Mouse (Mus musculus): Measurements from ENCODE around the gene She. TPM values are rescaled to one million over a fixed set of nuclear protein-coding genes. Genes with fewer than 3 reads are reported as not detected.

Gene She
- polyA plus RNA-seq (2014; fragmentation: Nextera tagmentation; extraction: Ambion mirVana), result 3.1 and 3.4 TPM in 2 replicates

DNA sequence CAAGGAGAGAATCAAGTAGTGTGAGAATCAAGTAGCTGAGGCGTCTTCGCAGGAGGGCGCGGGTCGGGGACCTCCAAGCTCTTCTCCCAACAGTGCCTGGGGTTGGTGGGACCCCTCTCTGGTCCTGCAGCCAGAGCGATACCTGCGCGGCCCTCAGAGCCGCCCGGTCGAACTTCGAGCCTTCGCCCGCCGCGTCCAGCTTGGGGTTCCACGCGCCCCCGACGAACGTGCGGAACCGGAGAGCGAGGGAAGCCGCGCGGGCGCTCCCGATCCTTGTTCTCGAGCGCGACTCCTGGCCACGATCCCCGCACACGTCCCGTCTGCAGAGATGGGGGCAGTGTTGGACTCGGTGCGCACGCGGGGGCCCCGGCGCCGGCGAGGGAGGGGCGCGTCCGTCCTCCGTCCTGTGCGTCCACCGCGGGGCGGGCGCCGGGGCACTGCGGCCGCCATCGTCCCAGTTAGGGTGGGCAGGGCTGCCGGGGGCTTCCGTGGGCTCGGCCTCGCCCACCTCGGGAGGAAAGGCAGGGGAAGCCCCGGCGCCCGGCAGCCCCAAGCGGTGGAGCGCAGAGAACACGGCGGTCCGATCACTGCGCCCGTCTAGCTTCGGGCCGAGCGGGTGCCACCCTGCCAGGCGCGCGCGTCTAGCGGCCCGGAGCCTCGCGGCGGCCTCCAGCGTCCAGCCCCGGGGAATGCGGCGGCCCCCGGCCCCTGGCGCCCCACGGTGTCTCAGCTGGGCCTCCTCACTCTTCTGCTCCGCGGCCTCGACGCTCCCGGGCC lies at the start of gene She:
TSS of gene She (plus strand) at position 556 of the 777 bp plus-strand sequence.
- WGBS, result 2% methylated on average over 96 of the region's 96 CpGs
- peak within 1 kb of the TSS; percentile 62 for H3K4me2 ChIP-seq (ENCODE audit: low read depth, severe bottlenecking)
- peaks cover 8% of the 10 kb centered on the region; the same call in 1 of the 2 replicates for H3K4me1 ChIP-seq (ENCODE audit: control insufficient read depth, insufficient read depth, low read length)
- H3K36me3 ChIP-seq (ENCODE audit: control insufficient read depth, insufficient read depth, low read length), result no peaks in the 10 kb centered on the region
- H3K27ac ChIP-seq (replicated peaks; ENCODE audit: low read depth, low read length), result no peak within 1 kb of the TSS
- peak within 1 kb of the TSS; percentile 49 for H3K9ac ChIP-seq (ENCODE audit: low read length)
- H3K27me3 ChIP-seq (ENCODE audit: control insufficient read depth, insufficient read depth, low read length), result peaks cover 47% of the 10 kb centered on the region
- ATAC-seq (ENCODE audit: insufficient number of reproducible peaks, low FRiP score, low TSS enrichment, low read depth), result no peak
- H3K4me3 ChIP-seq (ENCODE audit: low read depth, low read length), result peak within 1 kb of the TSS; percentile 43
- no peaks in the 10 kb centered on the region for H3K9me3 ChIP-seq (ENCODE audit: control insufficient read depth, low read length)
- peak; percentile 52 for DNase-seq (ENCODE audit: low spot score)

DNA sequence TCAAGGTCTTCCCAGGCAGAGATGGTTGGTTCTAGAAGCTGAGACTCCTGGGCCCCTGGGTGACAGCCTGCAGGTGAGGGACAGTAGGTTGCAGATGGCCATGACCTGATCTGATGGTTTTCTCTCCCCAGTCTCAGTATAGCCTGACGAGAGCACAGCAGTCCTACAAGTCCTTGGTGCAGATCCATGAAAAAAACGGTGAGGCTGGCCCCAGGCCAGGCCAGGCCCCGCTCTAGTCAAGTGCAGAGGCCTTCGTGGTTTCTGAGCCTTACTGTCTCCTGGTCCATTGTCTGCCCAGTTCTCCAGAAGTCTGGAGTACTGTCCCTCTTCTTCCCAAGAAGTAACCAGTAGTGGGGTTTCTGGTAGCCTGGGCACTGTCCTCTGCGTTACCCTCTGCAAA lies 49.5 kb upstream of the She start:
- Histone ChIP-seq H3K27me3 (ENCODE audit: control insufficient read depth, insufficient read depth, low read length) (no peaks in the 10 kb centered on the region), H3K9me3 (ENCODE audit: control insufficient read depth, low read length) (no peaks in the 10 kb centered on the region), H3K4me2 (ENCODE audit: low read depth, severe bottlenecking) (no peak overlapping the region), H3K36me3 (ENCODE audit: control insufficient read depth, insufficient read depth, low read length) (peaks cover 24% of the 10 kb centered on the region), H3K4me3 (ENCODE audit: low read depth, low read length) (no peak overlapping the region), H3K4me1 (ENCODE audit: control insufficient read depth, insufficient read depth, low read length) (peaks cover 4% of the 10 kb centered on the region; the same call in 1 of the 2 replicates), H3K27ac (replicated peaks; ENCODE audit: low read depth, low read length) (no peak overlapping the region), H3K9ac (ENCODE audit: low read length) (no peak overlapping the region)
- DNase-seq (ENCODE audit: low spot score) (no peak), ATAC-seq (ENCODE audit: insufficient number of reproducible peaks, low FRiP score, low TSS enrichment, low read depth) (no peak)
- 80% methylated on average over 5 of the region's 5 CpGs for WGBS

DNA sequence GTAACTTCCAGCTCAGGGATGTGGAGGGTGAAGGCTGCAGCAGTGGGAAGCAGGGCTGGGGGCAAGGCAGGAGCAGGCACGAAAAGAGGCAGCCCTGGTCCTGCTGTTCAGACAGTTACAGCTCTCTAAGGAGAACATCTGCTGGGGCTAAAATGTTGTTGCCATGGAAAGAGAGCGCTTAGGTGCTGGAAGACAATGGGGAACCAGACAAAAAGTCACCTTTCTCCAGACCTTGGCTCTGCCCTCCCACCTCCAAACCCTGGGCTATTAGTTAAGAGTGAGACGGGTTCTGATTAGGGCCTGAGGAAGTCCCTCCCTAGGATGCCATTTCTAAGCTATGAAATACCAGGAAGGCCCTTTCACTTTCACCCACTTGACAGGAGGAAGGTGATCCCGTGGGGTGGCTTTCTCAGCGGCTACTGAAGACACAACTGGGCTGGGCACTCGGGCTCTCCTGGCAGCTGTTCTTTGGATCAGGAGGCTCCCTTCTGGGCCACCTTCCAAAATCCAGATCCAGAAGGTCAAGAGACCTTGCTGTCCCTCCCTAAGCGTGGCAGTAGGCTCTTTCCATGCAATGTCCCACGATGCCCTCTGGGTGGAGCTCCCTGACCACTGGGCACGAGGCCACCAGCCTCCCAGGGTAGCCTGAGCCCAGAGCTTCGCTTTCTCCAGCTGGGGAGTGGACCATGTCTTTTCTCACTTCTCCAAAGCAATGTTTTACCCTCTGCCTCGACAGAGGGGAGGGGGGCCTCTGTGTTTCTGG lies 46.0 kb upstream of the She start:
- Histone ChIP-seq H3K36me3 (ENCODE audit: control insufficient read depth, insufficient read depth, low read length) (peaks cover 8% of the 10 kb centered on the region; the same call in 1 of the 2 replicates), H3K9me3 (ENCODE audit: control insufficient read depth, low read length) (no peaks in the 10 kb centered on the region), H3K27ac (replicated peaks; ENCODE audit: low read depth, low read length) (no peak overlapping the region), H3K4me3 (ENCODE audit: low read depth, low read length) (no peak overlapping the region), H3K4me2 (ENCODE audit: low read depth, severe bottlenecking) (no peak overlapping the region), H3K4me1 (ENCODE audit: control insufficient read depth, insufficient read depth, low read length) (peaks cover 4% of the 10 kb centered on the region; the same call in 1 of the 2 replicates), H3K9ac (ENCODE audit: low read length) (peak overlapping the region; percentile 34; the same call in 1 of the 2 replicates), H3K27me3 (ENCODE audit: control insufficient read depth, insufficient read depth, low read length) (no peaks in the 10 kb centered on the region)
- WGBS, result 21% methylated on average over 11 of the region's 11 CpGs
- DNase-seq (ENCODE audit: low spot score) (peak; percentile 71), ATAC-seq (ENCODE audit: insufficient number of reproducible peaks, low FRiP score, low TSS enrichment, low read depth) (peak; percentile 39; the same call in 1 of the 2 replicates)

DNA sequence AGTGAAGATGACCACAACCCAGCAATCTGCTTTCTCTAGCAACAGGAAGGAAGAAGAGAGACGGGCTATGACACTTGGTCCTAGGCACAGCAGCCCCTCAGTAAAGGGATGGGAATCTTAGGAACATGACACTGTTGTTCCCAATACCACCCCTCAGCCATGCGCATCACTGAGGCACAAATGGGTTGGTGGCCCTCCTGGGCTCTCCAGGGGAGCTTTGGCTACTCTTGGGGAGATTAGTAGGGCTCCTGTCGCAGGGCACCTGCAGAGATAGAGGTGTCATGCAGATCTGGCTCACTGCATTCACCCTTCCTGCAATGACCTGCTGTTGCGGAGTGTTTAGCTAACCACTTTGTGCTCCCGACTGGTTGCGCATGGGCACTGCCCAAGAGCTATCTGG lies 44.9 kb upstream of the She start:
- Histone ChIP-seq H3K4me3 (ENCODE audit: low read depth, low read length) (no peak overlapping the region), H3K9ac (ENCODE audit: low read length) (no peak overlapping the region), H3K27ac (replicated peaks; ENCODE audit: low read depth, low read length) (no peak overlapping the region), H3K4me2 (ENCODE audit: low read depth, severe bottlenecking) (no peak overlapping the region), H3K27me3 (ENCODE audit: control insufficient read depth, insufficient read depth, low read length) (no peaks in the 10 kb centered on the region), H3K9me3 (ENCODE audit: control insufficient read depth, low read length) (no peaks in the 10 kb centered on the region), H3K4me1 (ENCODE audit: control insufficient read depth, insufficient read depth, low read length) (peaks cover 4% of the 10 kb centered on the region; the same call in 1 of the 2 replicates), H3K36me3 (ENCODE audit: control insufficient read depth, insufficient read depth, low read length) (peaks cover under 1% of the 10 kb centered on the region; the same call in 1 of the 2 replicates)
- ATAC-seq (ENCODE audit: insufficient number of reproducible peaks, low FRiP score, low TSS enrichment, low read depth) (no peak), DNase-seq (ENCODE audit: low spot score) (no peak)
- WGBS, result 80% methylated on average over 6 of the region's 6 CpGs

DNA sequence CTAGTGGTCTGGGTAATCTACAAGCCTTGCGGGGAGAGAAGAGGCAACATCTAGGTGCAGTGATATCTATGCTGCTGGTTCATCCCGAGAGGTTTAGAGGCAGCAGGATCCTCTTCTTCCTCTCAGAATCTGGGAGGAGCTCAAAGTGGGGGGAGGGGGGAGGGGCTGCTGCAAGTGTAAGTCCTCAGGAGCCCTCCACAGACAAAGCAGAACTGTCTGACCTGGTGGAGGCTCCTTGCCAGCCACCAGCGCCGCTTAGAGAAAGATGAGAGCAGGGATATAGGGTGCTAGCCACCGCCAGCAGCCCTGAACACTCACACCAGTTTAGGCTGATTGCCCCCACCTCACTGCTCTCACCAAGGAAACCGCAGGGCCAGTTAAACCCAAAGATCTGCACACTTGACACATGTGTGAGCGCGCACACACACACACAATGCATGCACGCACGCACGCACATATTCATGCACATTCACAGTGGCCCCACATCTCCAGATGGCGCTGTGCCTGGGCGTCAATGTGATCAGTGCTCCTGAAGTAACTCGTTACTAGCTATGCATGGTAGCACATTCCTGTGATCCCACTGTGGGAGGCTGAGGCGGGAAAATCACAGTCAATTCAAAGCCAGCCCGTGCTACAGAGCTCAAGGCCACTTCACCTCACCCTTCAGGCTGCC lies 42.4 kb upstream of the She start:
- Histone ChIP-seq H3K9ac (ENCODE audit: low read length) (no peak overlapping the region), H3K27me3 (ENCODE audit: control insufficient read depth, insufficient read depth, low read length) (no peaks in the 10 kb centered on the region), H3K27ac (replicated peaks; ENCODE audit: low read depth, low read length) (no peak overlapping the region), H3K4me1 (ENCODE audit: control insufficient read depth, insufficient read depth, low read length) (peaks cover 4% of the 10 kb centered on the region; the same call in 1 of the 2 replicates), H3K4me3 (ENCODE audit: low read depth, low read length) (no peak overlapping the region), H3K9me3 (ENCODE audit: control insufficient read depth, low read length) (no peaks in the 10 kb centered on the region), H3K36me3 (ENCODE audit: control insufficient read depth, insufficient read depth, low read length) (no peaks in the 10 kb centered on the region; the same call in 1 of the 2 replicates), H3K4me2 (ENCODE audit: low read depth, severe bottlenecking) (no peak overlapping the region)
- no peak for DNase-seq (ENCODE audit: low spot score)
- 79% methylated on average over 16 of the region's 16 CpGs for WGBS
- no peak for ATAC-seq (ENCODE audit: insufficient number of reproducible peaks, low FRiP score, low TSS enrichment, low read depth)

DNA sequence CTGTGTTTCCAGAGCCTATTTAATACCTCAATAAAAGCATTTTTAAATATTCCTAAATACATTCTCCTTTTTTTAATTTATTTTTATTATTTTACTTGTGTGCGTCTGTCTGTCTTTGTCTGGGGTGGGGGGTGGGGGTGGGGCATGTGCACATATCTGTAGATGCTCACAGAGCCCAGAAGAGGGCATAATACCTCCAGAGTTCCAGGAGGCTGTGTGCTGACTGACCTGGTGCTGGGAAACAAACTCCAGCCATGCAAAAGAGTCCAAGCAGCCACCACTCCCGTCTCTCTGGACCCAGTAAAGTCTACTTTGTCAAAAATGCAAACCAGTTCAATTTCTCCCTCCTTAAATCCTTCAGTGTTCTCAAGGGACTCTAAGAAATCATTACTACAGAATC lies 36.6 kb upstream of the She start:
- H3K9ac ChIP-seq (ENCODE audit: low read length), result no peak overlapping the region
- H3K4me3 ChIP-seq (ENCODE audit: low read depth, low read length), result no peak overlapping the region
- H3K9me3 ChIP-seq (ENCODE audit: control insufficient read depth, low read length), result no peaks in the 10 kb centered on the region
- no peak overlapping the region for H3K27ac ChIP-seq (replicated peaks; ENCODE audit: low read depth, low read length)
- no peaks in the 10 kb centered on the region for H3K36me3 ChIP-seq (ENCODE audit: control insufficient read depth, insufficient read depth, low read length)
- H3K27me3 ChIP-seq (ENCODE audit: control insufficient read depth, insufficient read depth, low read length), result no peaks in the 10 kb centered on the region
- no peaks in the 10 kb centered on the region for H3K4me1 ChIP-seq (ENCODE audit: control insufficient read depth, insufficient read depth, low read length)
- no peak for DNase-seq (ENCODE audit: low spot score)
- H3K4me2 ChIP-seq (ENCODE audit: low read depth, severe bottlenecking), result no peak overlapping the region
- ATAC-seq (ENCODE audit: insufficient number of reproducible peaks, low FRiP score, low TSS enrichment, low read depth), result no peak
- 76% methylated on average over 2 of the region's 2 CpGs for WGBS

DNA sequence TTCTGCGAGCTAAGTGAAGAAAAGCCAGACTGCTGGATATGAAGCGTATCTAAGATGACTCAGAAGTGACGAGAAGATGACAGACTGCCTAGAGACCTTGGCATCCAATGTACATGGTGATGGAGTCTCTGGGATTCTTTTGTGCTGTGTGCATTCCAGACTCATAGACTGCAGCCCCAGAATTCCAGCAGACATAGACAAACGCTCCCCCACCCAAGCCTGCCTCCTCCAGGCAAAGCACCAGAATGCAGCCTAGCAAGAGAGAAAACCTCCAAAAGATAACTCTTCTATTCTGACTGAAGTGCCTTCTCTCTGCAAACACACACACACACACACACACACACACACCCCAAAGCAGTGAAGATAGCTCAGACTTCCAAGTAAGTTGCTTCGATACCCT lies 35.4 kb upstream of the She start:
- no peak for DNase-seq (ENCODE audit: low spot score)
- no peak overlapping the region for H3K9ac ChIP-seq (ENCODE audit: low read length)
- ATAC-seq (ENCODE audit: insufficient number of reproducible peaks, low FRiP score, low TSS enrichment, low read depth), result no peak
- no peak overlapping the region for H3K4me2 ChIP-seq (ENCODE audit: low read depth, severe bottlenecking)
- no peaks in the 10 kb centered on the region for H3K9me3 ChIP-seq (ENCODE audit: control insufficient read depth, low read length)
- 79% methylated on average over 5 of the region's 5 CpGs for WGBS
- no peak overlapping the region for H3K27ac ChIP-seq (replicated peaks; ENCODE audit: low read depth, low read length)
- H3K4me3 ChIP-seq (ENCODE audit: low read depth, low read length), result no peak overlapping the region
- H3K27me3 ChIP-seq (ENCODE audit: control insufficient read depth, insufficient read depth, low read length), result no peaks in the 10 kb centered on the region
- H3K4me1 ChIP-seq (ENCODE audit: control insufficient read depth, insufficient read depth, low read length), result no peaks in the 10 kb centered on the region
- H3K36me3 ChIP-seq (ENCODE audit: control insufficient read depth, insufficient read depth, low read length), result no peaks in the 10 kb centered on the region

DNA sequence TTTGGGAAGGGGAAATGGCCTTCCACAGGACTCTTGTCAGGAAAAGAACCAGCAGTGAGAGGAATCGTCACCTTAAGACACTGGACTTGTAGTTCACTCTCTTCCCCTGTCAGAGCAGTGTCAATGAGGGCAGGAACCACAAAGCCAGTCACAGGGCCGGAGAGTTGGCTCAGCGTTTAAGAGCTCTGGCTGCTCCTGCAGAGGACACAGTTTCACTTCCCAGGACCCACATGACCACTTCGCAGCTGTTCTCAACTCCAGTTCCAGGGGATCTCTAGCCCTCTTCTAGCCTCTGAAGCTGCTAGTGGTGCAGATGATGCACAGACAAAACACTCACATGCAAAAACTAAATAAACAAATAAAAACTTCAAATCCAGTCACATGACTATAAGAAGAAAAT lies 34.8 kb upstream of the She start:
- ATAC-seq (ENCODE audit: insufficient number of reproducible peaks, low FRiP score, low TSS enrichment, low read depth) (no peak), DNase-seq (ENCODE audit: low spot score) (no peak)
- Histone ChIP-seq H3K4me1 (ENCODE audit: control insufficient read depth, insufficient read depth, low read length) (no peaks in the 10 kb centered on the region), H3K9ac (ENCODE audit: low read length) (no peak overlapping the region), H3K27ac (replicated peaks; ENCODE audit: low read depth, low read length) (no peak overlapping the region), H3K9me3 (ENCODE audit: control insufficient read depth, low read length) (no peaks in the 10 kb centered on the region), H3K4me2 (ENCODE audit: low read depth, severe bottlenecking) (no peak overlapping the region), H3K4me3 (ENCODE audit: low read depth, low read length) (no peak overlapping the region), H3K27me3 (ENCODE audit: control insufficient read depth, insufficient read depth, low read length) (no peaks in the 10 kb centered on the region), H3K36me3 (ENCODE audit: control insufficient read depth, insufficient read depth, low read length) (no peaks in the 10 kb centered on the region)
- 44% methylated on average over 4 of the region's 4 CpGs for WGBS
